Mouse (Mus musculus) hindbrain, embryonic 16.5 days (tissue): ENCODE measurements around the gene Tns3. TPM values are rescaled to one million over a fixed set of nuclear protein-coding genes. Genes with fewer than 3 reads are reported as not detected.

Experiments
- ATAC-seq: fragments of 200-750 bp; cut with Nextera tagmentation; 2 replicates; pipeline ENCODE4 v1.8.0; 2017; ENCODE audit warnings: moderate TSS enrichment, moderate library complexity
- H3K27ac ChIP-seq: fragments of 300-500 bp; sonication (generic); 2 replicates; pipeline ENCODE4 v1.5.1; 2014; ENCODE audit warnings: low read depth, mild to moderate bottlenecking, control low read depth, low read length, moderate library complexity
- H3K27me3 ChIP-seq: fragments of 300-500 bp; sonication (generic); replicated peaks from 2 replicates; pipeline ENCODE4 v1.6.1; 2014; ENCODE audit warnings: low read length; ENCODE audit not compliant: control insufficient read depth, insufficient read depth
- H3K36me3 ChIP-seq: fragments of 300-500 bp; sonication (generic); 2 replicates; pipeline ENCODE4 v1.6.1; 2014; ENCODE audit warnings: mild to moderate bottlenecking, low read length, moderate library complexity, mixed read lengths; ENCODE audit not compliant: control insufficient read depth, insufficient read depth
- H3K4me1 ChIP-seq: fragments of 300-500 bp; sonication (generic); 2 replicates; pipeline ENCODE4 v1.6.1; 2014; ENCODE audit warnings: low read depth, low read length; ENCODE audit not compliant: control insufficient read depth, insufficient read depth
- H3K4me2 ChIP-seq: fragments of 300-500 bp; sonication (generic); 2 replicates; pipeline ENCODE4 v1.6.1; 2014; ENCODE audit warnings: mild to moderate bottlenecking, low read length, control low read depth, moderate library complexity
- H3K4me3 ChIP-seq: fragments of 300-500 bp; sonication (generic); 2 replicates; pipeline ENCODE4 v1.5.1; 2014; ENCODE audit warnings: mild to moderate bottlenecking, low read length, control low read depth, moderate library complexity
- H3K9ac ChIP-seq: fragments of 300-500 bp; sonication (generic); 2 replicates; pipeline ENCODE4 v1.6.1; 2014; ENCODE audit warnings: low read depth, mild to moderate bottlenecking, control low read depth, low read length, moderate library complexity
- H3K9me3 ChIP-seq: fragments of 300-500 bp; sonication (generic); 2 replicates; pipeline ENCODE4 v1.6.1; 2014; ENCODE audit warnings: mild to moderate bottlenecking, low read length, moderate library complexity; ENCODE audit not compliant: control insufficient read depth
- WGBS: fragments of 180-500 bp; shearing (Covaris S2); extraction: QIAGEN DNeasy Blood & Tissue Kit; methylation state at CpG from one replicate; pipeline ENCODE4 v1.1.7; 2014; 5-methylcytosine and 5-hydroxymethylcytosine counted together
- polyA plus RNA-seq: library from polyadenylated mRNA; unstranded; fragments of >200 nt; fragmentation: Nextera tagmentation; extraction: Ambion mirVana; gene quantifications from 2 replicates; pipeline ENCODE4 v1.2.1, GENCODE M21; 2015

Gene Tns3
- polyA plus RNA-seq, 1 experiment from 2014 or later = 7.5 TPM

DNA sequence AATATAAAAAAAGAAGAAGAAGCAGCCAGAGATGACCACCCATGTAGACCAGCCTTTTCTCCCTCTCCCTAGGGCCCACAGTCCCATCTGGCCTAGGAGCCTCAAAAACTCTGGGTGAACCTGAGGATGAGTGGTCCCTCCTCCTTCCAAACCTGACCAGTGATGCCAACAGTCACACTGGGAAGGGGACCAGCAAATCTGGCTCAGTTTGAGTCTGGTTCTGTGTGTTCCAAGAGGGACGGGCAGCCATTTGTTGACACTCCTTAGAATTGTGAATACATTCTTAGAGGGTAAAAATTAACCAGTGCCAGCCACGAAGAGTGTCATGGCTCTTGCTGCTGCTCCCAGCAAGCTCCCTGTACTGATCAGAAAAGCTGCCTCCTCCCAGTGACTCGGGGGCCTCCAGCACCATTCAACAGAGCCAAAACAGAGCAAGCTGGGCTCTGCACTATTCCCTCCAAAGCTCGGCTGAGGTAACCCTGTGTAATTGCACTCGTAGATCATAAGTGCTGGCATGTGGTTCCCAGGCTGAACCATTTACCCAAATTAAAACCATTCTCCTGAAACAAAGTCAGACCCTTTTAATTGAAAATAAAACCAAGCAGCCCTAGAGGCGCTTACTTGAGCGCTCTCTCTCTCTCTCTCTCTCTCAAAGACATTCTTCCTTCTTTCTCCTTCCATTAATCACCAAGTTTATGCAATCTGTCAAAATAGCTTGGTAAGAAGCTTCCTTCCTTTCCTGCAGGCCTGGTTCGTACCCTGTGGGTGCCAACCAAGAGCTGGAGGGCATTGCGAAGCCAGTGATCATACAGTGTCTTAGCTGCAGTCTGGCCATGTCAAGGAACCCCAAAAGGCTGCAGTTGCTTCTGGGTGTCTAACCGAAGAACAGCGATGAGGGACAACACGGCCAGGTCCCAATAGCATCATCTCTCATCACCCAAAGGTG is 7.6 kb downstream of the Tns3 start:
- WGBS = 66% methylated on average over 12 of the region's 12 CpGs
- Histone ChIP-seq H3K4me2 (no peak overlapping the region), H3K9me3 (no peaks in the 10 kb centered on the region), H3K27ac (no peak overlapping the region), H3K27me3 (no peaks in the 10 kb centered on the region; the same call in 1 of the 2 replicates), H3K36me3 (no peaks in the 10 kb centered on the region), H3K4me1 (peaks cover 28% of the 10 kb centered on the region), H3K9ac (no peak overlapping the region), H3K4me3 (no peak overlapping the region)
- peak; percentile 70 for ATAC-seq

DNA sequence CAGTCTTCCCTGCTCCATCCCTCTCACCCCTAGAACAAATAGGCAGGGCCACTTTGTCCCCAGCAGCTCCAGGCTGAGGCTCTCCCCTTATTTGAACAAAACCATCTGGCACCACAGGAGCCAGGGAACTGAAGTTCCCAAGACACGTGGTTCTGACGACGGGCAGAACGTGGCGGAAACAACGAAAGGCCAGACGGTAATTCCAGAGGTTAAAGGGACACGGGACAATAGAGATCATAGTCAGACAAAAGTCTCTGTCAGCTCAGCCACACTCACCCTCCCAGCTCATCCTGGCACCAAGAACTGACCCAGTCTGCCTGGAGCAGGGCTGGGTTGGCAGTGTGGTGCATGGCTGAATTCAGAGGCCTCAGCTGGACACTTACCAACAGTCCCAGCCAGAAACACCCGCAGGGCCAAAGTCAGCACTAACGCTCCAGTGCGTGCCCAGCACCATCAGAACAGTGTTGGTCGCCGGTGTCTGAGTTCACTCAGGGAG is 10.5 kb downstream of the Tns3 start:
- no peak overlapping the region for H3K27ac ChIP-seq
- ATAC-seq = peak; percentile 77
- no peaks in the 10 kb centered on the region for H3K36me3 ChIP-seq
- no peak overlapping the region for H3K9ac ChIP-seq
- no peak overlapping the region for H3K4me2 ChIP-seq
- no peaks in the 10 kb centered on the region; the same call in 1 of the 2 replicates for H3K27me3 ChIP-seq
- H3K4me1 ChIP-seq = peaks cover 20% of the 10 kb centered on the region
- H3K4me3 ChIP-seq = no peak overlapping the region
- no peaks in the 10 kb centered on the region for H3K9me3 ChIP-seq
- WGBS = 32% methylated on average over 13 of the region's 13 CpGs

DNA sequence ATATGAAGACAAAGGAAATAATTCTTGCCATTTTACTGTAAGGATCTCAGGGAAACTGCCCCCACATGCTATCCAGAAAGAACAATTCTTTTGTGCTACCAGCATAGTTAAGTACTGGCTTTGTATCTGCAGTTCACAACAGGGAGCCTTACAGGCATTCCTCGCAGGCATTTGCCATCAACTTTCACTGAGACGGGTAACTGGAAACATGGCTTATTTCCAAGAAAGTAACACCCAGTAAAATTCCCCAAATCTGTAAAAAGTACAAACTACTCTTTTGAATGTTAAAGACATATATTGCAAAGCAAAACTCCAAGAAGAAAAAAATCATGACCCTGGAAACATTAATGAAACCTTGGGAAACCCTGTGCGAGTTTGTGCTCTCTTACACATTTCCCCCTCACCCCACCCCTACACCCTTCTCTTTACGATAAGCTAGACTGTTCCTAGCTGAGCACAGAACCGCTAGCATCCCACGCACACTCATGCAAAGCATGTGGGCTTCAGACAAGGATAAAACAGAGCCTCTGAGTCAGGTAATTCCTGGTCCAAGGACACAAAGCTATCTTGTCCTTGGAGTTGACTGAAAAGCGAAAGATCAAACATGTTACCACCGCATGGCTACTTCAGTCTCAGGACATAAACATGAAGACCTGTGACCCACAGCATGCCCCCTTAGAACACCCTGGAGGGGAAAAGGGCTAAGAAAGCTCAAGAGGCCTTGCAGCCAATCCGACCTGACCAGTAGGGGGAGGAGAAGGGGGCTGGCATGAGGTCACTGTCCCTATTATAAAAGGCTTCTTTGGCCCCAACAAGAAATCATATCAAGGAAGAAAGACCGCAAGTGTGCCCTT is 11.3 kb downstream of the Tns3 start:
- H3K9me3 ChIP-seq = no peaks in the 10 kb centered on the region
- no peaks in the 10 kb centered on the region for H3K36me3 ChIP-seq
- ATAC-seq = no peak
- H3K4me3 ChIP-seq = no peak overlapping the region
- no peak overlapping the region for H3K9ac ChIP-seq
- WGBS = 43% methylated on average over 10 of the region's 10 CpGs
- no peak overlapping the region for H3K4me2 ChIP-seq
- peaks cover 20% of the 10 kb centered on the region for H3K4me1 ChIP-seq
- no peaks in the 10 kb centered on the region; the same call in 1 of the 2 replicates for H3K27me3 ChIP-seq
- H3K27ac ChIP-seq = no peak overlapping the region

DNA sequence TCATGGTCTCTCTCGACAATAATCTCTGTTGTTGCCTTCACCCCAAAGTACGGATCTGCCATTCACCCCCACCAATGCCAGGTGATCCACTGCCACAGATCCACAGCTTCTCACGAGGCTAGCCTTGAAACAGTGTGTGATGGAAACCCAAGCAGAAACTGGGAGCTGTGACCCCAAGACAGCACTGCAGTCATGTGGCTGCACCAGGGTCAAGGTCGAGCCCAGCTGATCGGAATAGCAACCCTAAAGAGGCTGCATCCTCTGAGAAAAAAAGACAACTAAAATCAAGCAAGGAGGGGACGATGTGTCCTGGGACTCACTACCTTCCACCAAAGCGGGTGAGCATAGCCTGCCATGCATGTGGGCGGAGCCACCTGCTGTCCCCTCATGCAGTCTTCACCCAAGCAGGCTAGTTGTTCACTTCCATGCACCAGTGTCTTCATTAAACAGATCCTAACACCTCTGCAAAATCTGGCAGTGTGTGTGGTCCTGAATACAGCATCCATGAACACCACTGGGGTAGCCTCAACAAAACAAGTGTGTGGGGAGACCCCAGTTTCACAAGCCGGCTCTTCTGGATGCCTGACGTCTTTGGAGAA is 12.1 kb downstream of the Tns3 start:
- Histone ChIP-seq H3K36me3 (no peaks in the 10 kb centered on the region), H3K27me3 (no peaks in the 10 kb centered on the region; the same call in 1 of the 2 replicates), H3K4me2 (no peak overlapping the region), H3K4me3 (no peak overlapping the region), H3K27ac (no peak overlapping the region), H3K9me3 (no peaks in the 10 kb centered on the region), H3K9ac (no peak overlapping the region), H3K4me1 (peaks cover 20% of the 10 kb centered on the region)
- ATAC-seq = no peak
- 69% methylated on average over 10 of the region's 10 CpGs for WGBS

DNA sequence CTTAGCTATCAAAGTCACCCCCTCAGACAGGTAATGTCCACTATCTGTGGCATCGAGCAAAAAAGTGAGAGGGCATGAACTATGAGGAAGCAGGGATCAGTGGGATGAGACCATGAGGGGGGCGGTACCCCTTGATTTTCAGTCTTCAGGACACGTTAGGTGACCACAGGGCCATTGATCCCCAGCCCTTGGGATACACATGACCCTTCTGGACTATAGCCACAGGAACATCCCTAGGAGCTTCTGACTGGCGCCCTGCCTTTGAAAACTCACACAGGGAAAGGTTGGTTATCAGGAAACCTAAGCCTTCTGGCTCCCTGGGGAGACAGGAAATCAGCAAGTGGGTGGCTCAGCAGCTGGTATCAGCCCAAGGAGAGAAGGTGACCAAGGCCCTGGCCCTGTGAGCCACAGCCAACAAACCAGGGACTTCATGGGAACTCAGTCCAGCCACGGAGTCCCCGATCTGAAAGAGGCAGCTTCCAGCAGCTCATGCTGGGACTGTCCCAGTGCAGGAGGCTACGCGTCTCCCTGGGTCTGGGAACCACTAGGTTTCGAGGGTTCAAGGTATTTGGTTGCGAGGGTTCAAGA is 12.8 kb downstream of the Tns3 start:
- ATAC-seq = no peak
- 89% methylated on average over 10 of the region's 10 CpGs for WGBS
- H3K4me2 ChIP-seq = no peak overlapping the region

DNA sequence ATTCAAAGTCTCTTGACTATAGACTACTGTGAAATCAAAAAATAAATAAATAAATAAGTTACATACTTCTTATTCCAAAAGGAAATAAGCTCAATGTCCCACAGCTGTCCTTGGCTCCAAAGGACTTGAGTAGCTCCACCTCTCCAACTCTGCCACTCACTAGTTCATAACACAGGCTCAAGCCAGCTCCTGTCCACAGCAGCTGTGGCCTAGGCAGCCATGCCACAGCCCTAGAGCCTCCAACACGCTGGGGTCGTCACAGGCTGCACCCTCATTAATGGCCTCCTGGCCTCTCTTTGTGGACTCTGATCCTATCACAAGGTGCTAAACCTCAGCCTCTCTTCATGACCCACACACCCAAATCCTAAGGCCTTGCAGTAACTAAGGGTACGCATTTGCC is 18.7 kb downstream of the Tns3 start:
- Histone ChIP-seq H3K27me3 (no peaks in the 10 kb centered on the region), H3K4me3 (no peak overlapping the region), H3K27ac (no peak overlapping the region), H3K4me2 (no peak overlapping the region), H3K36me3 (no peaks in the 10 kb centered on the region), H3K9ac (no peak overlapping the region), H3K9me3 (no peaks in the 10 kb centered on the region), H3K4me1 (no peaks in the 10 kb centered on the region; the same call in 1 of the 2 replicates)
- WGBS = 94% methylated on average over 3 of the region's 3 CpGs
- no peak for ATAC-seq

More for the DNA sequence above, 12.8 kb downstream of the Tns3 start:
- Histone ChIP-seq H3K4me3 (no peak overlapping the region), H3K27ac (no peak overlapping the region), H3K27me3 (no peaks in the 10 kb centered on the region; the same call in 1 of the 2 replicates), H3K9ac (no peak overlapping the region), H3K4me1 (peaks cover 13% of the 10 kb centered on the region), H3K36me3 (no peaks in the 10 kb centered on the region), H3K9me3 (no peaks in the 10 kb centered on the region)

DNA sequence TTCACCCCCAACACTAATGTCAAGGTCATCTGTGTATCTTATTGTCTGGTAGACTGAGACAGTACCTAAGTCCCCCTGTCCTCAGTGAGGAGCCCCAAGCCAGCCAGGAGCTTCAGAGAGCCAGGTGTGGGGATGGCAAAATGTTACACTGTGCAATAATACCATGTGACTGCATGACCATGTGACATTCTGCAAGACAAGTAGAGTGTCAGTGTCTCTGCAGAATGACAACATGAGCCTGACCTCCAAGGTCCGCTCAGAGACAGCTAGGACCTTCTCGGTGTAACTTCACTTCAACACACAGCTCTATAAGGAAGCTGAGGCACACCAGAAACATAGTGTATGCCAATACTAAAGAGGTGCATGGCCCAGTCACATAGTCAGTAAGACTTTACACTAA is 20.1 kb downstream of the Tns3 start:
- no peaks in the 10 kb centered on the region; the same call in 1 of the 2 replicates for H3K4me1 ChIP-seq
- 94% methylated on average over 2 of the region's 2 CpGs for WGBS
- H3K9me3 ChIP-seq = no peaks in the 10 kb centered on the region
- H3K27ac ChIP-seq = no peak overlapping the region
- no peak overlapping the region for H3K9ac ChIP-seq
- H3K27me3 ChIP-seq = no peaks in the 10 kb centered on the region
- no peaks in the 10 kb centered on the region for H3K36me3 ChIP-seq
- no peak overlapping the region for H3K4me3 ChIP-seq
- H3K4me2 ChIP-seq = no peak overlapping the region
- no peak for ATAC-seq

DNA sequence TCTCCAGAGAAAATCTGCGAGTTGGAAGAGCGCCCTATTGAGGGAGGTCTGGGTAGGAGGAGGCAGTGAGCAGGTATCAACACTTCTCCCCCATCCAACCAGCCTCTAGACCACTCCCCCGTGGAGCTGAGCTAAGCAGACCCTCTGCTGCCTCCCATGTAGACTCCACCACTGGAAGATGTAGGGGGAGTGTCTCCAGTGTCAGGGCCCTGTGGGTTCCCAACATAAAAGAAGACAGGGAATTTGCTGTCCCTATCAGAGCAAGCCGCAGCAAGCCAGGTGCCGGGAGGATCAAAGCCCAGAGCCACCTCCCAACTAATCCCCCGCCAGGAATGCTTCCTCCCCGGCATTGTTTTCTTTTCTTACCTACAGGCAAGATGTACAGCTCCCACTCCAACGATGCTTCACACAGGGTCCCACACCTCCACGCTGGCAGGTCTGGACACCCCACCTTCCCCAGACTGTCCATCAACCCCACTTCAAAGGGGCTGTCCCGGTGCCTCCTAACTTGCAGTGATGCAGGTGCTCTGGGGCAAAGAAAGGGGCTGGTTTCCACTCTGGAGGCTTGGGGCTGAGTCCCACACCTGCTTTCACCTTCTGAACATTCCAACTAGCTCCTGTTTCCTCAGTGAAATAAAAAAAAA is 22.6 kb downstream of the Tns3 start:
- no peaks in the 10 kb centered on the region for H3K36me3 ChIP-seq
- no peak for ATAC-seq
- no peak overlapping the region for H3K4me2 ChIP-seq
- no peaks in the 10 kb centered on the region for H3K27me3 ChIP-seq
- no peaks in the 10 kb centered on the region for H3K4me1 ChIP-seq
- H3K27ac ChIP-seq = no peak overlapping the region
- no peak overlapping the region for H3K9ac ChIP-seq
- no peaks in the 10 kb centered on the region for H3K9me3 ChIP-seq
- H3K4me3 ChIP-seq = no peak overlapping the region
- WGBS = 48% methylated on average over 10 of the region's 10 CpGs
